Mouse (Mus musculus) forebrain, embryonic 13.5 days (tissue): Measurements from ENCODE around the gene Ssbp2. TPM values are rescaled to one million over a fixed set of nuclear protein-coding genes. Genes with fewer than 3 reads are reported as not detected.
A peak's percentile ranks its signal among the peaks of the same experiment; 100 is the strongest.

Experiments used
- ATAC-seq: fragments of 200-750 bp; cut with Nextera tagmentation; 2 replicates; pipeline ENCODE4 v1.8.0; 2017
- H3K27ac ChIP-seq: fragments of 300-500 bp; sonication (generic); 2 replicates; pipeline ENCODE4 v1.5.1; 2015; ENCODE audit warnings: inconsistent platforms, mild to moderate bottlenecking, moderate library complexity
- H3K27me3 ChIP-seq: fragments of 300-500 bp; sonication (generic); 2 replicates; pipeline ENCODE4 v1.6.1; 2015; ENCODE audit warnings: mild to moderate bottlenecking, inconsistent platforms
- H3K36me3 ChIP-seq: fragments of 300-500 bp; sonication (generic); 2 replicates; pipeline ENCODE4 v1.6.1; 2015; ENCODE audit warnings: mild to moderate bottlenecking, inconsistent platforms; ENCODE audit not compliant: poor library complexity, severe bottlenecking
- H3K4me1 ChIP-seq: fragments of 300-500 bp; sonication (generic); 2 replicates; pipeline ENCODE4 v1.6.1; 2015; ENCODE audit warnings: inconsistent platforms
- H3K4me2 ChIP-seq: fragments of 300-500 bp; sonication (generic); 2 replicates; pipeline ENCODE4 v1.6.1; 2015; ENCODE audit warnings: inconsistent platforms, mild to moderate bottlenecking, moderate library complexity
- H3K4me3 ChIP-seq: fragments of 300-500 bp; sonication (generic); 2 replicates; pipeline ENCODE4 v1.5.1; 2015; ENCODE audit warnings: mild to moderate bottlenecking, inconsistent platforms
- H3K9ac ChIP-seq: fragments of 300-500 bp; sonication (generic); 2 replicates; pipeline ENCODE4 v1.6.1; 2015; ENCODE audit warnings: mild to moderate bottlenecking, inconsistent platforms
- H3K9me3 ChIP-seq: fragments of 300-500 bp; sonication (generic); replicated peaks from 2 replicates; pipeline ENCODE4 v1.6.1; 2016; ENCODE audit warnings: inconsistent platforms
- WGBS: fragments of 180-500 bp; shearing (Covaris S2); methylation state at CpG from one replicate; pipeline ENCODE4 v1.1.7; 2015; 5-methylcytosine and 5-hydroxymethylcytosine counted together
- polyA plus RNA-seq: library from polyadenylated mRNA; unstranded; fragments of >200 nt; fragmentation: Nextera tagmentation; extraction: Ambion mirVana; gene quantifications from 2 replicates; pipeline ENCODE4 v1.2.1, GENCODE M21; 2015

Gene Ssbp2
- polyA plus RNA-seq, 1 experiment from 2014 or later = 202 TPM

DNA sequence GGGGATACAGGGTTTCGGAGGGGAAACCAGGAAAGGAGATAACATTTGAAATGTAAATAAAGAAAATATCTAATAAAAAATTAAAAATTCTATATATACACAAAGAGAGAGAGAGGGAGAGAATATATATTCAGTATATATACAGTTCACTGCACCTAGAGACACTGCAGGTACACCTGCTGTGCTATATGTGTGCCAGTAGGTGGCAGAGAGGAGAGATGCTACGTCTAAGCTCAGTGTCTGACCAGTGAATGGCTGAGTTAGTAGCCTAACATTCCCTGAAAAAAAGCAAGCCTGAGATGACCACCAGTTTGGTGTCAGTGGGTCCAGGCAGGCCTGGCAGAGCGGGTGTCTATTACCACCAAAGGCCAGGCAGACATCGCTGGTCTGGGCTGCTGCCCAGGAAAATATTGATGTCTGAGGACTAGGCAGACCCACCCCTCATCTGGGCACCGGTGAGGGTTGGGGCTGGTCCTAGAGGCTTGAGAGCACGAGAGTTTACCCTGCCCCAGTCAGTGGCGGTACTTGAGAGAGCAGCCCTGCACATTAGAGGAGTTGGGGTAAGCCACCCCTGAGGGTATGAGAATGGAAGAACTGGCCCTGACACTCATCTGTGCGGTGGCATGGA is 263.1 kb downstream of the Ssbp2 start:
- Histone ChIP-seq H3K4me3 (no peak overlapping the region), H3K9me3 (no peaks in the 10 kb centered on the region), H3K4me1 (no peaks in the 10 kb centered on the region), H3K27me3 (no peaks in the 10 kb centered on the region), H3K36me3 (no peaks in the 10 kb centered on the region), H3K27ac (no peak overlapping the region), H3K9ac (no peak overlapping the region), H3K4me2 (no peak overlapping the region)
- peak; percentile 71 for ATAC-seq
- 64% methylated on average over 8 of the region's 8 CpGs for WGBS

DNA sequence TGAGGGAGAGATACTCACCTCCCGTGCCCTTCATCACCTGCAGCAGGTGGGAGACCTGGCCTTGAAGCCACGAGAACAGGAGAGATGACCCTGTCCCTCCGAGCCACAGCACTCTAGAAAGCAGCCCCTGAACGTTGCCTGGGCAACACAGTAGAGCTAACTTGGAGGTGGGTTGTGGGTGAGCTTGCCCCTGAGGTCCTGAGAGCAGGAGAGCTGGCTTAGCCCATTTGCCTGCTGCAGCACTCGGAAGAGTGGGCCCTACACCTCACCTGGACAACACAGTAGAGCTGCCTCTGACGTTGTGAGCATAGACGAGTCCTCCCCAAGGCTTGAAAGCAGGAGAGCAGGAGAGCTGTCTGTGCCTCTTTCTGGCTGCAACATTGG is 263.6 kb downstream of the Ssbp2 start:
- no peak for ATAC-seq
- Histone ChIP-seq H3K36me3 (no peaks in the 10 kb centered on the region), H3K4me1 (no peaks in the 10 kb centered on the region), H3K27ac (no peak overlapping the region), H3K9ac (no peak overlapping the region), H3K27me3 (no peaks in the 10 kb centered on the region), H3K9me3 (no peaks in the 10 kb centered on the region), H3K4me2 (no peak overlapping the region), H3K4me3 (no peak overlapping the region)
- 80% methylated on average over 7 of the region's 7 CpGs for WGBS

DNA sequence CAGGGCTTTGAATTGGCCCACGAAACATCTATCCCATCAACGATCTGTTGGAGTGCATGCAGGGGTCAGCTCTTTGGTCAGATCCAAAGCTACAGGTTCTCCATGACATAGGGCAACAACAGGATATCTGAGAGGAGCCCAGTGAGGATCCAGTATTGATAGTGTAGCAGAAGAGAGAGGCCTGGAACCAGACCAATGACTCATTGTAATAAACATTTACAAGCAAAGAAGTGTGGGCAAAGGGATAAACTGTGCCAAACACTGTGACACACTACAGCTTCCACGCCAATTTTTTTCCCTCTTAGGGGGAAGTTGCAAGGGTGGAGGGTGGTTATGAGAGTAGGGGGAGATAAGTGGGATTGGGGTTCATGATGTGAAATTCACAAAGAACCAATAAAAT is 264.1 kb downstream of the Ssbp2 start:
- Histone ChIP-seq H3K4me3 (no peak overlapping the region), H3K36me3 (no peaks in the 10 kb centered on the region), H3K27me3 (no peaks in the 10 kb centered on the region), H3K27ac (no peak overlapping the region), H3K4me1 (no peaks in the 10 kb centered on the region), H3K9ac (no peak overlapping the region), H3K4me2 (no peak overlapping the region), H3K9me3 (no peaks in the 10 kb centered on the region)
- 88% methylated on average over 3 of the region's 3 CpGs for WGBS
- no peak for ATAC-seq

DNA sequence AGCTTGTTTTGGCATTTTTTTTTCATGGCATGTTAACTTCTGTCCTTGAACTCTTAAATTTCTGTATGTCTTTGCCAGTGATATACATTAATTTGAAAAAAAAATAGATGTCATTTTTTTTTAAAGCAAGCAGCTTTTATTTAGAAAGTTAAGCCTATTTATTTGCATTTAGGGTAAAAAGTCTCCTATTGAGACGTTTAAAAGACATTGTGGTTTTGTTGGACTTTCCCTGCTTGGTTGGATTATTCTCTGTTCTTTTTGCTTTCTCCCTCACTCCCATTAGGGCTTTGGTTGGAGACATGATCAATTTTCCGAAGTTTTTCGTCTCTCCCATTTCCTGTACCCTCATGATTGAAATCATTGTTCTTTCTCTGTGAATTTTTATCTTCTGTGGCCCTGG is 265.0 kb downstream of the Ssbp2 start:
- 74% methylated on average over 3 of the region's 3 CpGs for WGBS
- no peak overlapping the region for H3K9ac ChIP-seq
- H3K4me3 ChIP-seq = no peak overlapping the region
- H3K4me2 ChIP-seq = no peak overlapping the region
- no peak overlapping the region for H3K27ac ChIP-seq
- H3K4me1 ChIP-seq = no peaks in the 10 kb centered on the region
- no peaks in the 10 kb centered on the region for H3K36me3 ChIP-seq
- no peaks in the 10 kb centered on the region for H3K27me3 ChIP-seq
- H3K9me3 ChIP-seq = no peaks in the 10 kb centered on the region
- ATAC-seq = no peak

DNA sequence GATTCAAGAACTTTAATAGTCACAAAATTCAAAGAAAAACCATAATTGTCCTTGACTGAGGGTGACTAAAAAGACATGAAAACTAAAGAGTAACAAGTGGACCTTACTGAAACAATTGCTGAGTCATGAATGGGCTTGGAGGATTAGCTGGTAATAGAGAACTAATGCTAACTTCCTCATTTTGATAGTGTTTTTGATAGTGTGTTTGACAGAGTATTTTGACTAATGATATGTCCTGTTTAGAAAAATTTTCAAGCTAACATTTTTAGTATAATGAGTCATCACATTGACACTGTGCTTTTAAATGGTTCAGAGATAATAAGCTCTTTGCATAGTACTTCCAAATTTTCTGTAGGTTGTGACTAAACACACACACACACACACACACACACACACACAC is 267.8 kb downstream of the Ssbp2 start:
- Histone ChIP-seq H3K9ac (no peak overlapping the region), H3K36me3 (no peaks in the 10 kb centered on the region), H3K4me1 (no peaks in the 10 kb centered on the region), H3K4me3 (no peak overlapping the region), H3K27ac (no peak overlapping the region), H3K4me2 (no peak overlapping the region), H3K9me3 (no peaks in the 10 kb centered on the region), H3K27me3 (no peaks in the 10 kb centered on the region)
- ATAC-seq = no peak

DNA sequence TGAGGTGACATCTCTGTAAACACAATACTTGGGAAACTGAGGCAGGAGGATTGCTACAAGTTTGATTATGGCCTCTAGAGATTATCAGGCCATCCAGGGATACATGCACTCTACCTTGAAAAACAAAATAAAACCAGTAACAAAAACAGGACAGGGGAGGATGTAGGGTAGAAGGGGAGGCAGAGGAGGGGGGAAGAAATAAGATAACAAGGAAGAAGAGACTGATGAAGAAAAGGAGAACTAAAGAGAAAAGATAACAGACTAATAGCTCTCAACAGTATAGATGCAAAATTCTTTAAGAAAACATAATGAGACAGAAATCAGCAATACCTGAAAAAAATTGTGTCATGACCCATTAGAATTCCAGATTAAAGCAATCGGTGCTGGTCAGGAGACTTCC is 277.1 kb downstream of the Ssbp2 start:
- WGBS = 97% methylated on average over 1 of the region's 1 CpGs
- no peak overlapping the region for H3K4me2 ChIP-seq
- peaks cover 8% of the 10 kb centered on the region for H3K4me1 ChIP-seq
- H3K36me3 ChIP-seq = no peaks in the 10 kb centered on the region
- no peaks in the 10 kb centered on the region for H3K9me3 ChIP-seq
- H3K27ac ChIP-seq = no peak overlapping the region
- H3K27me3 ChIP-seq = peaks cover 12% of the 10 kb centered on the region
- no peak for ATAC-seq
- no peak overlapping the region for H3K4me3 ChIP-seq
- no peak overlapping the region for H3K9ac ChIP-seq

DNA sequence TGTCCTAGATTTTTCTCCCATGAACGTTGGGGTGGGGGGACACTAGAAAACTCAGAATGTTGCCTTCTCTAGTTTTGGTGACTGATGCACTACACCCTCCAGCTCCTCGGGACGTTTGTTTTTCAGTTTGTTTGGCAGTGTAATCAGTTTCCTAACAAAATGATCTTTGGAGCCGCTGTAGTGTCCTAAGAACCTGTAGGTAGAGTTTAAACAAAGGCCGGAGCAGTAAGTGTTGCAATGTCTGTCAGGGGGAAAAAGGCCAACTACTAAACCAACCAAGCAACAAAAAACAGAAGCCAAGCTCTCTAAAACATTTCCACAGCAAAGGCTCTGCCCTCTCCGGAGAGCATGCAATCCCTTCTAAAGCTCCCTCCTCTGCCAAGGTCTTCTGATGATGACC is 280.8 kb downstream of the Ssbp2 start:
- peak overlapping the region; percentile 41 for H3K4me3 ChIP-seq
- H3K27me3 ChIP-seq = peaks cover 12% of the 10 kb centered on the region
- H3K9me3 ChIP-seq = no peaks in the 10 kb centered on the region
- peaks cover 8% of the 10 kb centered on the region for H3K4me1 ChIP-seq
- H3K36me3 ChIP-seq = no peaks in the 10 kb centered on the region
- 73% methylated on average over 6 of the region's 6 CpGs for WGBS
- peak overlapping the region; percentile 82 for H3K4me2 ChIP-seq
- no peak for ATAC-seq
- no peak overlapping the region for H3K27ac ChIP-seq
- H3K9ac ChIP-seq = peak overlapping the region; percentile 67; the same call in 1 of the 2 replicates

DNA sequence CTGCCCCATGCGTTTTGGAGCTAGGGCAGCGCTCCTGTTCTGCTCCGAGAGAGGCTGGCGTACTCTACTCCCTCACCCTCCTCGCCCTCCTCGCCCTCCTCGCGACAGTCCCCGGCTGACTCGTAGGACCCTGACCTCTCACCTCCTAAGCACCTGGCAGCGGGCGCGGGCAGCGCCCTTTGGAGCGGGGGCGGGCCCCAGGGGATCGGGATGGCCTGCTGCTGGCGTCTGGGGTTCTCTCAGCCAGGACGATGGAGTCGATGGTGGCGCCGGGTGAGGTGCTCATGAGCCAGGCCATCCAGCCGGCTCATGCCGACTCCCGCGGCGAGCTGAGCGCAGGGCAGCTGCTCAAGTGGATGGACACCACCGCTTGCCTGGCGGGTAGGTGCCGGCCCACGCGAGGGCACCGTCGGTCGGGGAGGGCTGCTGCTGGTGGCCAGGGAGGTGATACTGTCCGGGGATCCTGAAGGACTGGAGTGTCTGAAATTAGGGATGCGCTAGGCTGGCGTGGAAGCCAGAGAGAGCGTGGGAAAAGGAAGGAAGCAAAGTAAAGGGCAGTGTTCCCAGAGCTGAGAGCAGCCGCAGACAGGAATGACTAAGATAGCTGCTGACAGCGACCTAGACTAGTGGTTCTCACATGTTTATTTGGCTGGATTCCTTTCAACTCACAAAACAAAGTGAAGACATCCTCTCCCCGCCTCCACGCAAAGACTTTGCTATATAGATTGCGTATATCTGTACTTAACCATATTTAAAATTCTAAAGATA is 281.4 kb downstream of the Ssbp2 start, which contains the start of gene Acot12:
Acot12 (plus strand) TSS at position 233 of the 768 bp plus-strand sequence.
- H3K9ac ChIP-seq = peak within 1 kb of the TSS; percentile 67
- 9% methylated on average over 45 of the region's 45 CpGs for WGBS

DNA sequence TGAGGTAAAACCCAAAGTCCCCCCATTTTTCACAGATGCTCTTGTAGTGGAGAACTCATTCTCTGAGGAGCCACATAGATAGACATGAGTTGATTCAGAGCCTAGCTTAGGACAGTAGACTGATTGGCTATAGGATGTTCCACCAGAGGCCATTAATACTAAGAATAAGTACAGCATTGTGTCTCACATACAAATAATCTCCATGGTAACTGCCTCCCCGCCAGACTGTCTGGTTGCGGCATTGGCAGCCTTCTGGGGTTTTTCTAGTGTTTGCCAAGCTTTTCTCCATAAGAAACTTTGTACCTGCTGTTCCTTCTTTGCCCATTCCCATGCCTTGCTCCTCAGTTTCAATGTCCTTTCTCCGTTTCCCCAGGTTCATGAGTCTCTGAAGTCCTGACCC is 283.1 kb downstream of the Ssbp2 start:
- ATAC-seq = peak; percentile 54; the same call in 1 of the 2 replicates
- H3K27me3 ChIP-seq = peaks cover 12% of the 10 kb centered on the region
- no peaks in the 10 kb centered on the region for H3K9me3 ChIP-seq
- no peaks in the 10 kb centered on the region for H3K36me3 ChIP-seq
- WGBS = 73% methylated on average over 3 of the region's 3 CpGs
- H3K4me2 ChIP-seq = no peak overlapping the region
- H3K4me1 ChIP-seq = peaks cover 8% of the 10 kb centered on the region
- H3K27ac ChIP-seq = no peak overlapping the region
- H3K9ac ChIP-seq = no peak overlapping the region
- H3K4me3 ChIP-seq = no peak overlapping the region

More for the DNA sequence above, 281.4 kb downstream of the Ssbp2 start, which contains the start of gene Acot12:
- Histone ChIP-seq H3K36me3 (no peaks in the 10 kb centered on the region), H3K4me3 (peak within 1 kb of the TSS; percentile 41), H3K27me3 (peaks cover 12% of the 10 kb centered on the region), H3K4me1 (peaks cover 8% of the 10 kb centered on the region), H3K9me3 (no peaks in the 10 kb centered on the region), H3K4me2 (peak within 1 kb of the TSS; percentile 82), H3K27ac (no peak within 1 kb of the TSS)
- ATAC-seq = peak; percentile 67

DNA sequence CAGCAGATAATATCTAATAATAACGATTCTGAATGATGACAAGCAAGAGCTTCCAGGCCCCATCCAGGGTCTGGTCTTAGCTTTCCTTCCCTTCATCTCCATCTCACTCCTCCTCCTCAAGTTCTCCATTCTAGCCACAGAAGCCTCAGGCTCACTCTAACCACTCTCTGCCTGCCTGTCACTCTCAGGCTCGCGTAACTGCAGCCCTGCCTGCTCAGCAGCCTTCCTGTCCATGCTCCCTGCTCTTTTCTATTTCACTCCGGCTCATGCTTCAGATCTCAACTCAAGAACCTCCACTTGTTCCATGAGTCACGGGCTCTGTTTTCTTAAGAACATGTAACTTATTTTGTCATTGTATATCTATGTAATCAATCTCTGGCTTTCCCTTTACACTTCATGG is 286.4 kb downstream of the Ssbp2 start:
- Histone ChIP-seq H3K9me3 (no peaks in the 10 kb centered on the region), H3K4me2 (no peak overlapping the region), H3K27me3 (peaks cover 6% of the 10 kb centered on the region; the same call in 1 of the 2 replicates), H3K4me3 (no peak overlapping the region), H3K27ac (no peak overlapping the region), H3K36me3 (no peaks in the 10 kb centered on the region), H3K9ac (no peak overlapping the region), H3K4me1 (peaks cover 4% of the 10 kb centered on the region)
- WGBS = 85% methylated on average over 5 of the region's 5 CpGs
- no peak for ATAC-seq

DNA sequence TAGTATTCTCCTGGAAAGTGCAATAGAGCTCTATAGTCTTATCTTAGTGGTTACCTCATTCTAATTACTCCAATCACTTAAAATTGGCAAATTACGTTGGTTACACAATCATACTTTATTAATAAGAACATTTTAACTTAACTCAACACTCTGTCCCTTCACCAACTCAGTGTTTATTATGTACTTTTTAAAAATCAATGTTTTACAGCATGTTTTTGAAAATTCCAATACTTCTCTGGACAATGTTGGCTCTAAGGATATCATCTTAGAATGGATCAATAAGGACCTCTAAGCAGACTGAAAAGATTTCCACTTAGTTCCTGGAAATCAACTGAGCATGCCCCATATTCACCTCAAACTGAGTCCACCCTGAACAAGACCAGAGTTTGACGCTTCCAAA is 288.3 kb downstream of the Ssbp2 start:
- Histone ChIP-seq H3K4me1 (no peaks in the 10 kb centered on the region), H3K36me3 (no peaks in the 10 kb centered on the region), H3K27me3 (no peaks in the 10 kb centered on the region), H3K9ac (no peak overlapping the region), H3K4me3 (no peak overlapping the region), H3K27ac (no peak overlapping the region), H3K4me2 (no peak overlapping the region), H3K9me3 (no peaks in the 10 kb centered on the region)
- 85% methylated on average over 2 of the region's 2 CpGs for whole genome bisulfite sequencing
- no peak for ATAC-seq

DNA sequence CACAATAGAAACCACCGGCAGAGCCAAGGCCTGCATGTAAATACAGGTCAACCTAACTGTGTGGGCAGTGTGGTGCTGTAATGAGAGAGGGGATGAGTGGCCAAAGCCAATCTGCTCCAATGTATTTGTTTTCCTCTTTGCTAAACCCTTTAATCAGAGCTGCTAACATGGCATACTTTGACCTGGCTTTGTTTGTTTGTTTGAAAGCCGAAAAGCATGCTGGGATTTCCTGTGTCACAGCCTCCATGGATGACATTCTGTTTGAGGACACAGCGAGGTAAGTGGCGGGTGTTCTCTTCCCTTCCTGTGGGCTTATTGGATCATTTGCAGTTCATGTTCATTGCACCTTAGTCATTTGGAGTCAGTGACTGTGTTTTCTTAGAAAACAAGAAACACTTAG is 289.9 kb downstream of the Ssbp2 start:
- no peak overlapping the region for H3K9ac ChIP-seq
- H3K36me3 ChIP-seq = no peaks in the 10 kb centered on the region
- H3K27me3 ChIP-seq = no peaks in the 10 kb centered on the region
- no peak overlapping the region for H3K27ac ChIP-seq
- WGBS = 88% methylated on average over 4 of the region's 4 CpGs
- H3K4me2 ChIP-seq = no peak overlapping the region
- ATAC-seq = no peak
- no peaks in the 10 kb centered on the region for H3K4me1 ChIP-seq
- no peaks in the 10 kb centered on the region for H3K9me3 ChIP-seq
- H3K4me3 ChIP-seq = no peak overlapping the region
